Mouse (Mus musculus): ENCODE data around the gene Rad54l.

Rad54l gene

DNA sequence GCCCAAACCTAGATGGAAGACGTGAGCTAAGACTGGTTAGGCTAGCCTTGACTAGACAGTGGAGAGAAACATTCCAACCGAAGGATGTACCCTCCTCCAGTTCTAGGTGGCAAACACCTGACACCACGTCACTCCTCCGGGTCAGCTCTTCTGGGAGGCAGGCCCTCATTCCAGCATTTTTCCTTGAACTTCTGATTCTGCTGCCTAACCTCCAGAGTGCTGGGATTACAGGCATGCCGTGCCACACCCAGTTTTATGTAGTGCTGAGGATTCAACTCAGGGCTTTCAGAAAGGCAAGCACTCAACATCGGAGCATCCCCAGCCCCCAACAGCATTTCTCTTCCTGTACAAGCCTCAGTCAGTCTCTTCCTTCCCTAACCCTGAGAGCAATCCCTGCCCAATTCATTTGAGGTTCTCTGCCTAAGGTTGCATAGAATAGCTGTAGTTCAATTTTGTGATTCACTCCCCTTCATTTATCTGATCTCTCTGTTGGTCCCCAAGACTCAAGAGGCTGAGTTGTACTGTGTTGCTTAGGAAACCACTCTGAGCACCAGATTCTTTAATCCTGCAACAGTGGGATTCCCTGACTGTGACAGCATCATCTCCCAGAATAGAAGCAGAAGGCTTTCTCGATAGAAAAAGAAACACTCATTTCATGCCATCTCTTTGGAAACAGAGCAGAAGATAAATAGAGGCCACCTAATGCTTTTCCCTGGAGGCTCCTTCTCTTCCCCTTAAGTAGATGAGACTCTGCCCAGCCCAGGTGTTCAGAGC lies 17.5 kb upstream of the Rad54l start:
- DNase-seq (ENCODE audit: low spot score) = no peak

DNA sequence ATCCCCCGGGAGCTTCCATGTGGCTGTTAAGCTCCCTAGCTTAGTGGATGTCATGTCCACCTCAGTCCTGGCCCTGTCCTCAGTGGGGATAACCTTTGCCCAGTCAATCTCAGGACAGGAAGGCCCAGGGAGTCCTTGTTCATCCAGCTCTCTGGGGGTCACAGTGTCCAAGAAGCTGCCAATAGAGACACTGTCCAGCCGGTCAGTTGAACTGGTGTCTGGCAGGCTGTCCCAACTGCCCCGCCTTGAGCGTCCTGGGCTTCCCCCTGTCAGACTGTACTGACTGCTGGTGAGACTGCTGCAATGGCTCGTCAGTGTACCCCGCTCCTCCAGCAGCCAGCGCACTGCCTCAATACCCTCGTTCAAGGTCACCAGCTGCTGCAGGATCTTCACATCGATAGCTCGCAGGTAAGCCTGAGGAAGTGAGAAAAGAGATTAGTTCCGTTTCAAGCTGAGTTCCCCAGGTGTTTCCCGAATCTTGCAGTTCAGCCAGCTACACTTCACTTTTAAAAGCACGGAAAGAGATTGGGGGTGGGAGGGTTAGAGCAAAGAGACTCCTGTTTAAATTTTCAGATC lies 14.0 kb upstream of the Rad54l start:
- no peak for DNase-seq (ENCODE audit: low spot score)

DNA sequence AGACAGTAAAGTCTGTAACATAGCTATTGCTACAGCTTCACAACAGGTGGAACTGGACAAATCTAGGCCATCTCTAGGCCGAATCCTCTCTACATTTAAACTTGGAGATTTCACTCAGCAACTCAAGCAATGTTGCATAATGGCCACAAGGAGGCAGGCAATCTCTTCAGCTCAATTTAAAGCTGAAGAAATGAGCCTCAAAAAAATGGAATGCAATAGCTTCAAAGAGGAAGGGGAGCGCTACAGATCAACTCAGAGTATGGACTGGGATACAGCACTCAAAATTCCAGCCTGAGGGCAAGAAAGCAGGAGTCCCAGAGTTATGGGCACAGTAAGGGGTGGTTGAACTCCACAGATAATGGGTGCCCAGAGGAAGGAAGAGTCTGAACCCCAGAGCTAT lies 11.5 kb upstream of the Rad54l start:
- no peak for DNase-seq (ENCODE audit: low spot score)

DNA sequence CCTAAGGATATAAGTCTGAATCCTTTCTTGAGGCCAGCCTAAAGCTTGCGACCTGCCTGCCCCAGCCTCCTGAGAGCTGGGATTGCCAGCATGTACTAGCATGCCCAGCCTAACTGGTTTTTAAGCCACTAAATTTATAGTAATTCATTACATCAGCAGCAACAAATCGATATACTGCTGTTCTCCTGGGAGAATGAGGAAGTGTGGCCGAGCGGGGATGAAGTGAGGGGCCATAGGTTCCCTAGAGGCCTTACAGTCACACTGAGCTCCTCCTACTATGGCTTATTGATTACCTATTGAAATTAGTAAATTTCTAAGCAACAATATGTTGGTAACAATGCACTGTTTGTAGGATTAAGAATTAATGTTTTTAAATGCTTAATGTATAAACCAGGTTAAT lies 9.6 kb upstream of the Rad54l start:
- DNase-seq (ENCODE audit: low spot score) = no peak

DNA sequence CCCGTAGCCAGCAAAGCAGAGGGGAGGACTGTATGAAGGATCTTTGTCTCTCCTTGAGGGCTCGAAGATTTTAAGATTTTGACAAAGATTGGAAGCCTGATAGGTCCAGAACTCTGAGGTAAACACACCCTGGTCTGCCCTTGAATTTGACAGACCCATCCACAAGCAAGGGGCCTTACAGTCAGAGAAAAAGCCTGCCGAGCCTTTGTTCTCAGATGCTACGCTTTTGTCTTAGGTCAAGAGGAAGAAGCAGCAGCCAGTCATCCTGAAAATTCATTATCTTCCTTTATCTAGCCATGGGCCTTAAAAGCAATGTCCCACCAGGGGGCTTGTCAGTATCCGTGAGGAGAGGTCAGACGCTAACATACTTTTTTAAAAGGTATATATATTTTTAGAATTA lies 4.5 kb upstream of the Rad54l start:
- DNase-seq (ENCODE audit: low spot score) = no peak

DNA sequence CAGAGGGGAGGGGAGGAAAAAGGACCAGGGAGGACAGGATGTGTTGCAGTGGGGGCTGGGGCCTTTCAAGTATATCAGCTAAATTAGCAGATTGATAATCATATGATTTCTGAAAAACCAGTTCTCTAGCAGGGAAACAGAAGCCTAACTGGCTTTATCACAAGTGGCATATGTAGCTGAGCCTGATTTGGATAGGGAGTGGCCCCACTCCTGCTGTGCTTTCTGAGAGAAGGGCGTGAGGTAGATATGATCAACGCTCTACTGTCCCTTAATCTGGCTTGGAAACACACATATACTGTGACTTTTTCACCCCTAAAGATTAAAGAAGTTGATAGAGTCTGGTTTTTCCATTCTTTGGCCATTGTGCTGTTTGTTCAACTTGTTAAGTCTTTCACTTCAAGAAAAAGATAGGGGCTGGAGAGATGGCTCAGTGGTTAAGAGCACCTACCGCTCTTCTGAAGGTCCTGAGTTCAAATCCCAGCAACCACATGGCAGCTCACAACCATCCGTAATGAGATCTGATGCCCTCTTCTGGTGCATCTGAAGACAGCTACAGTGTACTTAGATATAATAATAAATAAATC lies 2.4 kb upstream of the Rad54l start:
- DNase-seq (ENCODE audit: low spot score) = no peak

DNA sequence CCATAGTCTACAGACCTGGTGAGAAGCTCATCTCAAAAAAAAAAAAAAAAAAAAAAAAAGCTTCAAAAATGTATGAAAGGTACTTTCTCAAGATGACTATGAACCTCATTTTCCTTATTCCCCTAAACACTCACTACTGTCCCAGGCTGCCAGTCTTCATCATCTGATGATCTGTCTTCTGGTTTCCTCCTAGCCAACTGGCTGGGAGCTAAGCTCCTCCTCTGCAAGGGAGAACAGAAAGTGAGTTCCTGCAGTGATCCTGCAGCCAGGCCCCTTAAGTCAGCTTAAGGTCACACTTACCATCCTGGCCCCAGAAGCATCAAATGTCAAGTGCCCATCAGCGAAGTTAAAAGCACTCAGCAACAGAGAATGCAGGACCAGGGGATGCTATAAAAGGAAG lies 728 bp downstream of the Rad54l start:
- no peak for DNase-seq (ENCODE audit: low spot score)

DNA sequence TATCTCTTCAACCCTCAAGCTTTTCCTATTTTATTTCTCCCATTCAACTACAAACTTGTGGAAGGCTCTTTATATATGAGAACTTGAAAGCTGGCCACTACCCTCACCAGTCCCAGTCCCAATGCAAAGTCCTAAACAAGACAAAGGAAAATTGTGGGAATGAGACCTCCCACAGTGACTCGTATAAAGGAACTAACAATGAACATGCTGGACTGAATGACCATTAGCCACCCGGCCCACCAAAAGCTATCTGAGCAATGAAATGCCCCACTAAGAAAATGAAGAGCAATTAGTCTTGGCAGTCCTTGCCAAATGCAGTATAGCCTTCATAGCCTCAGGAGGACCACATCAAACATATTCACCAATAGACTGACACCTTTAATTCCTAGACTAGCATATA lies 12.0 kb downstream of the Rad54l start:
- no peak for DNase-seq (ENCODE audit: low spot score)

DNA sequence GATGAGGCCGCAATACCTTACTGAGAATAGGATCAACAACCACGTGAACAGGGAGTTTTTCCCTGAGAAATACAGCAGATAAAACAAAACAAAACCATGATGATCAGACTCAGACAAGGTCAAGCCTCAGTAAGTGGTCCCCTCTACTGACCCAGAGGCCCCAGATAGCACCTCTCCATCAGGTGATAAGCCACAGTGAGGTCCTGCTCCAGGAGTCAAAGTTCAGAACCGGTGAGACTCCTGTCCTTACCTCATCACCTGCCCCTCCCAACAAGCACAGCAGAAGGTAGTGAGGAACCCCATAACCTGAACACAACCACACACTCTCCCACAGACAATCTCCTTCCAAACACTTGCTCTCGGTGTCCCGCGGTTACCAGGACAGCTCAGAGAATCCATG lies 12.8 kb downstream of the Rad54l start:
- DNase-seq (ENCODE audit: low spot score) = no peak

DNA sequence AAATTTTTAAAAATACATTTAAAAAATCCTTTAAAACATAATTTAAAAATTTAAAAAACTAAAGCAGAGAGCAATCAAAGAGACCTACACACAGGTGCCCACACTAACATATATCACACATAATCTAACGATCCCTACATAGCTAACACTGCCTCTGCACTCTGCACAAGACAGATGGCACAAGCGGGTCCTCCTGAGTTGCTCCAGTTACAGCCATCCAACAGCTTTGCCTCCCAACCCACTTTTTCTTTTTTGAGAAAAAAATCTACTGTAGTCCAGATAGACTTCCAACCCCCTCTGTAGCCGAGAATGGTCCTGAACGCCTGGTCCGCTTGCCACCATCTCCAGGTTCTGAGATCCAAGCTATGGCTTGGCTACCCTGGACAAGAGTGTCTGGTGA lies 18.2 kb downstream of the Rad54l start:
- no peak for DNase-seq (ENCODE audit: low spot score)

DNA sequence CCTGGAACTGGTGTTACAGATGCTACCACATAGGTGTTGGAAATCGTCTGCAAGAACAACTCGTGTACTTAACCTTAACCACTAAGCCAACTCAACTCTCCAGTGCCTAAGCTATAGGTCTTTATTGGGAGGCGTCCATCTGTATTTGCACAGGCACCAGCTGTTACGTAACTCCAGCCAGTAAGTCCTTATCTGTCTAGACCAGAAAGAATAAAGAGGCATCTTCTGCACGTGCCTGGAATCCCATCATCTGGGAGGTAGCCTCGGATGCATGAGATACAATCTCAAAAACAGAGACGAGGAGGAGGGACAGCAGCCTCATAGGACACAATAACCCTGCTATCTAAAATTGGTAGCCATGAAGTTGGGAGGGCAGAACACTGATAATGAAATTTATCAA lies 22.5 kb downstream of the Rad54l start:
- peak; percentile 40 for DNase-seq (ENCODE audit: low spot score)

DNA sequence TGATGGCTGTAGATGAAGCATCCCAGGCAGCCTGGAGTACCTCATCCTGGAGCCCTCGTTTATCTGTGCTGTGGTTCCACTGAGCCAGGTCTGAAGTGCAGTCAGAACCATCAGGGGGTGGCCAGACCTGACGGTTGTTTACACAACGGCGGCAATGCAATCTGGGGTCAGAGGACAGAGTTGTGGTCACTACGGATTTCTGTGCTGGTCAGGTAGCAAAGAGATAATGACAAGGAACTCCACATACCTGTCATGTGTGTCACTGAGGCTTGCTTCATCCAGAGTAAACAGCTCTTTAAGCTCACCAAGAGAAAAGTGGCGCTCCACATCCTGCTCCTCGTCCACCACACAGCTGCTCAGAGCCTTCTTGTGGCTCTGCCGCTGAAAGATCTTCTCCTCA lies 26.3 kb downstream of the Rad54l start:
- DNase-seq (ENCODE audit: low spot score) = peak; percentile 88

DNA sequence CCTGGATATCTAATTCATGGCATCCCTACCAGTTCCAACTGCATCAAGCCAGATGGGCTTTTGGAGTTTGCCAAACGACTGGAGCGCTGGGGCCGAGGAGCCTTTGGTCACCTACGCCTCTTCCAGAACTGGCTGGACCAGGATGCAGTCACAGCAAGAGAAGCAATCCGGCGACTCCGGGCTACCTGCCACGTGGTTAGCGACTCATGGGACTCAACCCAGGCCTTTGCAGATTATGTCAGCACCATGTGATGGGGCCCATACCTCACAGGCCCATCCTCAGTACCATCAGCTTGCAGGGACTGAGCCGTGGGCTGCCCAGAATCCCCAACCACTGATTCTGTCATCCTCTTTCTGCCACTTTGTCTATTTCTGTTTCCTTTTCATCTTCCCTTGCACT lies 27.2 kb downstream of the Rad54l start:
- no peak for DNase-seq (ENCODE audit: low spot score)

DNA sequence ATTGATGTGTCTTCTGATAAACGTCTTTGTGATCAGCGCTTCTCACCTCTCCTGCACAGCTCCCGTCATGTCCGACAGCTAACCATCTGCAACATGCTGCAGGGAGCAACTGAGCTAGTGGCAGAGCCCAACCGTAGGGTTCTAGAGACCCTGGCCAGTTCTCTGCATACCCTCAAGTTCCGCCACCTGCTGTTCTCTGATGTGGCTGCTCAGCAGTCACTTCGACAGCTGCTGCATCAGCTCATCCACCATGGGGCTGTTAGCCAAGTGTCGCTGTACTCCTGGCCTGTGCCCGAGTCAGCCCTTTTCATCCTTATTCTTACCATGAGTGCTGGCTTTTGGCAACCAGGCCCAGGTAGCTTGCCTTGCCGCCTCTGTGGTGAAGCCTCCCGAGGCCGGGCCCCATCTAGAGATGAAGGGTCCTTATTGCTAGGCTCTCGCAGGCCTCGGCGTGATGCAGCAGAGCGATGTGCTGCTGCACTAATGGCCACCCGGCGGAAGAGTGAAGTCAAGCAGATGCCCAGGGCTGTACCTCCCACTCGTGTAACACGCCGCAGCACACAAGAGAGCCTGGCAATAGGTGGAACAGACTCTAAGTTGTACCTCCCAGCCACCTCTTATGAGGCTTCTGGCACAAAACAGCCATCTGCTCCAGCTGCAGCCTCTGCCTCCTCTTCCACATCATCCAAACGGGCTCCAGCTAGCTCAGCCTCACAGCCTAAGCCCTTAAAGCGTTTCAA lies 34.8 kb downstream of the Rad54l start:
- DNase-seq (ENCODE audit: low spot score) = no peak

DNA sequence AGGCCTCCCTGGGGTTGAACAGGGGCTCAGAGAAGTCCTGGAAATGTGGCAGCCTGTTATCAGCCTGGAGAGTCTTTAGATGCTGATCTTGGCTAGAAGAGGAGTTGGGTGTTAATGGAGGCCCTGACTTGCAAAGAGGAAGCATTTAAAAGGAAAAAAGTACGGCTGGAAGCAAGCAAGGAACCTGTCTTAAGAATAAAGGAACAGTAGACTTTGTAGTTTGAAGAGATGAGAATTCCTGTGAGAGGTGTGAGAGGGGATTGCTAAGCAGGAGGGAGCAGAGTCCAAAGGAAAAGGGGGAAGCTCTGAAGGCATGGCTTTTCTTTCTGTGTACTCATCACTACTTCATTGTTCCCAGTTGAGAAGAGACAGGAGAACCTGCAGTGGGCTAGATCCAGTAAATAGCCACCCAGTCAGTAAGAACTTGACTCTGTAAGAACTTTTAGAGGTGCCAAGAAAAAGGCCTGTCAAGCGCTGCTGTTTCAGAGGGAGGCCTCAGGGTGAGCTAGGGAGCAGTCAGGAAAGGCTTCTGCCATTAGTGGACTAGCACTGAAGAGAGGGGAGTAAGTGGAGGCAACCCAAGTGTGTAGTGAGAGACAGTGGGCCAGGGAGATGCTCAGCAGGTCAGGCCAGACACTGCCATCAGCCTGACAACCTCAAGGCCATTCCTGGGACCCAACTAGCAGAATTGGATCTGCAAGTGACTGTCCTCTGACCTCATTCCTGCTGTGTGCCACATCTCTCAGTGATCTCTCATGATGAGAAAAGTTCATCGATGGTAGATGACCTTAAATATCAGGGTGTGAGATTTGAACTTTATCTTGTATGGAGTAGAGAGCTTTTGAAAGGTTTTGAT lies 46.0 kb downstream of the Rad54l start:
- DNase-seq (ENCODE audit: low spot score) = peak; percentile 64

DNA sequence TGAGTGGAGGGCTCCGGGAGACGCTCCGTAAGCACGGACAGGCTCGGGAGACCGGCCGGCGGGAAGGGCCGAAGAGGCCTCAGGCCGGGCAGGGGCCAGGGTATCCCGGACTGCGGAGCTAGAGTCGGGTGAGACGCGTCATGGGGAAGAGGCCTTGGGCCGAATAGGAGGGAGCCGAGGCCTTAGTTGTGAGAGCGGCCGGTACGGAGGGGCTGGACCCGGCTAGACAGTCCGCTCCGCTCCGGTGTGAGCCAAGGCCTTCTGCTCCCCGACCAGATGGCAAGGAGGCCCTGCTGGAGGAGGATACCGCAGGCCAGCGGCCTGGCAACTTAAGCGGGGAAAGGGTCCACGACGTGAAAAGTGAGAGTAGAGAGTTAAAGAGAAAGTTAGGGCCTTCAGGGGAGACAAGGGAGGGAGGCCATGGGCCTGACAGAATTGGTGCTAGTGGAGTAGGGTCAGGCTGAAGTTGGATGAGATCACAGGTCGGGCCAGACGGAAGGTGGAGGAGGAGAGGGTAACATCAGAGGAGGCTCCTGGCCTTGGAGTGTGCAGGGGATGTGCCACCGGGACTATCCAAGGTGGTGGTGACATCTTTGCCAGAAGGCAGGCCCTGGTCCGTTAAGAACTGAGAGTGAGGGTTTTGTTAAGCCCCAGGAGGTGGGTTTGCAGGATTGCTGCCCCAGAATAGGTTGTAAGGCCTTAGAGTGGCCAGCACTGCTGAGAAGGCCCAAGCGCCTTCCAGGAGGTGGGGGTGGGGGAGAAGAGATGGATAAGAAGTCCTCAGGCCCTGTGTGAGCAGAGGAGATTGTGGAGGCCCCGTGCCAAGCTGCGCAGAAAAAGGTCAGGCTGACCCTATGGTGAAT lies 46.9 kb downstream of the Rad54l start:
- peak; percentile 67 for DNase-seq (ENCODE audit: low spot score)

DNA sequence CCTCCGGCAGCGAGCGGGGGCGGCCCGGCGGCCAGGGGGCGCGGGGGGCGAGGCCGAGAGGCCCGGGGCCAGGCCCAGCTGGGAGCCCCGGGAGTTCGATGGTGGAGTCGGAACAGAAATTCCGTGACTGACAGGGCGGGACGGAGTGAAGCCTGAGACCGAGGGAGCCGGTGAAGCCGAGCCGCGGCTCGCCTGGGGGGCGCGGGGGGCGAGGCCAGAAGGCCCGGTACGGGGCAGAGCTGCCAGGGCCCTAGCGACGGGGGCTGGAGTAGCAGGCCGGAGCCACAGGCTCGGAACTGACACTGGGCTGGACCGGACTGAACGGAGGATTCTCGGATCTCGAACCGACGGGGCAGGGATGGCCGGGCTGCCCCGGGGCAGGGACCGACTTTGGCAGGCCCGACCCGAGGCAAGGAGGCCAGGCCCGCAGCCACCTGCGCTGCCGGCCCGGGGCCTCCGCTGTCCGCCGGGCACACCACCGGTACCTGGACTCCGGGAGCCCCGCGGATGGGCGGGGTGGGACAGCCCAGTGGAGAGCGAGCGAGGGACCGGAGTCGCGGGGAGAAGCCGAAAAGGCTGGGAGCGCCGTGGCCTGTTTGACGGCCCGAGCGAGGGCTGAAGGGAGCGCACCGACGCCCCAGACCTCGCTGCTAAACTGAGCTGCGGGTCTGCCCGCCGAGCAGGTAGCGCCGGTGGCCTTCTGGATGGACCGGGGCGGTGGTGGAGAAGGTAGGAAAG lies 47.7 kb downstream of the Rad54l start:
- peak; percentile 79 for DNase-seq (ENCODE audit: low spot score)

DNA sequence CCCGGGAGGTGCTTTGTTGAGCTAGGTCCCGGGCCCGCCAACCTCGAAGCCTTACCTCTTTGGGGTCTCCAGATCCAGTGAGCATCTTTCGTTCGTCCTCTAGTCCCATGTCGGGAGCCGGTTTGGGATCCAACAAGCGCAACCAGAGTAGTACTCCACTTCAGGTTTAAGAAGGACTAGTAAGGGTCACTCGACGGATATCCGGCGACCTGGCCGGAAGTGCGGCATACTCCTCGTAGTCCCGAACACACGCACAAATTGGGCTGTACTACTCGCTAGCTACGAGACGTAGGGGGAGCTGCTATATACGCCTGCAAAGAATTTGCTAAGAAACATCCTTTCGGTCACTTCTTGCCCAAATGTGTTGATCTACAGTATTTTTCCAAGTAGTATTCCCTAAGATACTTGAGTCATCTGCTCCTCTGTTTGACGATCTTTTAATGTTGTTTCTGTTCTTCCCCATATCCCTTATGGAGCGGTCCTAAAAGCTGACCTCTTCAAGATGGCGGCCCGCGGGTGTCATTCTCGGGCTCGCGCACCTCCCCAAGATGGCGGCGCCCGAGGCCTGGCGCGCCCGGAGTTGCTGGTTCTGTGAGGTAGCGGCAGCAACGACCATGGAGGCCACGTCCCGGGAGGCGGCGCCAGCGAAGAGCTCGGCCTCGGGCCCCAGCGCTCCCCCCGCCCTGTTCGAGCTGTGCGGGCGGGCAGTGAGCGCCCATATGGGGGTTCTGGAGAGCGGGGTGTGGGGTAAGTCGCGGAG lies 48.4 kb downstream of the Rad54l start, which contains the start of the genes Uqcrh and Lrrc41:
Gene Uqcrh, minus strand, starts transcription at position 211 of the 760 bp plus-strand sequence.
Gene Lrrc41, plus strand, starts transcription at position 409 of the 760 bp plus-strand sequence.
- peak; percentile 94 for DNase-seq (ENCODE audit: low spot score)

DNA sequence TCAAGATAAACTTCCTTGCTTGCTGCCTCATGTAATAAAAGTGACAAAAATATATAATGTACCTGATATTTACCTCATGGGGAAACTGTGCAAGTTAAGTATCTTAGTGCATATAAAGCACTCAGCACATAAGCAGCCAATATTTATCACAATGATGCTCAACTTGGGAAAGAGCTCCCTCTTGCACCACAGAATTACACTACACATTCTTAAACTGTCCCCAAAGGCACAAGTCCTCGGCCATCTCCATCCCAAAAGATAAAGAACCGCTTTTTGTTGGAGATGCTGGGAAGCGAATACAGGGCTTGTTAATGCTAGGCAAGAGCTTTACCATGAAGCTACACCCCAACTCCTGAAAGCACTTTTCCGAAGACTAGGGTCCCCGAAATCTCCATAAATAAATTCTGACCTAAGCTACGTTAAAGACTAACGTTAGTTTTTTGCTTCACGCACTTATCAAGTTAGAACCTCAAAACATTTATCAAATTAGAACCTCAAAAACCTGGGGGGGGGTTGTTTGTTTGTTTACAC lies 49.3 kb downstream of the Rad54l start:
- DNase-seq (ENCODE audit: low spot score) = peak; percentile 30

All from yolk sac, embryonic 10.5 days (tissue).